Mouse (Mus musculus): ENCODE data around the gene Gtf2i.

GRCm38 (mm10) chr5:134359101-134359500, 44.5 kb upstream of the Gtf2i start:
- TF ChIP-seq POLR2A (IDR thresholded peaks at IDR 0.05; ENCODE audit: insufficient read length, low read depth) (no peak), MAX (IDR thresholded peaks at IDR 0.05; ENCODE audit: low read depth) (no peak), POLR2AphosphoS2 (IDR thresholded peaks at IDR 0.05; ENCODE audit: insufficient read length, low read depth) (no peak), TCF12 (IDR thresholded peaks at IDR 0.05; ENCODE audit: insufficient read depth, poor library complexity, severe bottlenecking) (no peak), SRF (IDR thresholded peaks at IDR 0.05; ENCODE audit: control insufficient read depth, insufficient read length, low read depth) (no peak), USF1 (IDR thresholded peaks at IDR 0.05; ENCODE audit: low read depth) (no peak), E2F4 (IDR thresholded peaks at IDR 0.05; ENCODE audit: insufficient read depth) (no peak), TCF3 (IDR thresholded peaks at IDR 0.05; ENCODE audit: insufficient read length, low read depth) (no peak), CEBPB (IDR thresholded peaks at IDR 0.05; ENCODE audit: insufficient read depth, poor library complexity, severe bottlenecking) (no peak)
